Mouse (Mus musculus) limb, embryonic 14.5 days (tissue): ENCODE measurements around the gene Olfr194. TPM values are rescaled to one million over a fixed set of nuclear protein-coding genes. Genes with fewer than 3 reads are reported as not detected.
"Not testable (repeated sequence)": the region's sequence is repeated elsewhere in the genome, so short reads cannot be mapped to it uniquely, and the experiment has no call there.

Experiments
- ATAC-seq: fragments of 200-750 bp; cut with Nextera tagmentation; 2 replicates; pipeline ENCODE4 v1.8.0; 2017; ENCODE audit warnings: low read depth, moderate number of reproducible peaks, moderate TSS enrichment; ENCODE audit not compliant: low FRiP score
- DNase-seq: peaks from one replicate; pipeline ENCODE4 v3.0.0-alpha.2; 2015; ENCODE audit warnings: low spot score
- H3K27ac ChIP-seq: fragments of 300-500 bp; sonication (generic); replicated peaks from 2 replicates; pipeline ENCODE4 v1.5.1; 2014; ENCODE audit warnings: low read depth, mild to moderate bottlenecking, low read length, moderate library complexity, mixed read lengths
- H3K27me3 ChIP-seq: fragments of 300-500 bp; sonication (generic); 2 replicates; pipeline ENCODE4 v1.6.1; 2014; ENCODE audit warnings: low read length, mixed read lengths; ENCODE audit not compliant: control insufficient read depth, insufficient read depth
- H3K36me3 ChIP-seq: fragments of 300-500 bp; sonication (generic); 2 replicates; pipeline ENCODE4 v1.6.1; 2014; ENCODE audit warnings: mild to moderate bottlenecking, low read length, moderate library complexity, mixed read lengths; ENCODE audit not compliant: control insufficient read depth, insufficient read depth
- H3K4me1 ChIP-seq: fragments of 300-500 bp; sonication (generic); 2 replicates; pipeline ENCODE4 v1.6.1; 2014; ENCODE audit warnings: antibody characterized with exemption, low read length, mixed read lengths; ENCODE audit not compliant: control insufficient read depth, insufficient read depth
- H3K4me2 ChIP-seq: fragments of 300-500 bp; sonication (generic); replicated peaks from 2 replicates; pipeline ENCODE4 v1.6.1; 2014; ENCODE audit warnings: low read depth, mild to moderate bottlenecking, low read length, moderate library complexity; ENCODE audit not compliant: severe bottlenecking
- H3K4me3 ChIP-seq: fragments of 300-500 bp; sonication (generic); replicated peaks from 2 replicates; pipeline ENCODE4 v1.5.1; 2014; ENCODE audit warnings: low read length
- H3K9ac ChIP-seq: fragments of 300-500 bp; sonication (generic); 2 replicates; pipeline ENCODE4 v1.6.1; 2014; ENCODE audit warnings: mild to moderate bottlenecking, low read depth, low read length, moderate library complexity; ENCODE audit not compliant: severe bottlenecking
- H3K9me3 ChIP-seq: fragments of 300-500 bp; sonication (generic); 2 replicates; pipeline ENCODE4 v1.6.1; 2016; ENCODE audit warnings: low read length; ENCODE audit not compliant: control insufficient read depth
- POLR2A ChIP-seq: fragments of 200-500 bp; IDR thresholded peaks from 2 replicates; pipeline ENCODE4 v1.8.0; 2012; ENCODE audit warnings: inconsistent platforms, mild to moderate bottlenecking, moderate library complexity, borderline replicate concordance; ENCODE audit not compliant: insufficient read depth, insufficient read length; ENCODE audit errors: extremely low read depth
- WGBS: fragments of 180-500 bp; shearing (Covaris S2); extraction: QIAGEN DNeasy Blood & Tissue Kit; methylation state at CpG from one replicate; pipeline ENCODE4 v1.1.7; 2014; 5-methylcytosine and 5-hydroxymethylcytosine counted together
- polyA plus RNA-seq, 2 experiments: library from polyadenylated mRNA; depleted of rRNA in 1 of 2; stranded (reverse) in 1 of 2; unstranded in 1 of 2; fragments of >200 nt; fragmentation: Nextera tagmentation in 1 of 2; extraction: Ambion mirVana in 1 of 2; gene quantifications; 2 replicates each; pipeline versions ENCODE4 v1.2.1 to v1.2.3; 2012 to 2014

The Olfr194 gene
- polyA plus RNA-seq, 2 experiments: not detected

- DNase-seq (no peak), ATAC-seq (no peak)
- Histone ChIP-seq H3K4me2 (no peak within 1 kb of the TSS), H3K27ac (no peak within 1 kb of the TSS), H3K4me3 (no peak within 1 kb of the TSS), H3K9ac (no peak within 1 kb of the TSS), H3K4me1 (no peaks in the 10 kb centered on the region), H3K9me3 (no peaks in the 10 kb centered on the region), H3K36me3 (no peaks in the 10 kb centered on the region), H3K27me3 (no peaks in the 10 kb centered on the region)
- TF ChIP-seq POLR2A: no peak
- WGBS: 82% methylated on average over 1 of the region's 1 CpGs
Measured at GRCm38 (mm10) chr16:59111781-59112180, 9.1 kb downstream of the Olfr194 start, which contains the start of gene Olfr193. TSS of gene Olfr193 (minus strand) at chr16:59111881.

GRCm38 (mm10) chr16:59108522-59108921, 12.3 kb downstream of the Olfr194 start:
- not testable (repeated sequence) for H3K4me3 ChIP-seq, H3K27ac ChIP-seq, H3K27me3 ChIP-seq, H3K9me3 ChIP-seq, DNase-seq, ATAC-seq, H3K4me2 ChIP-seq, H3K36me3 ChIP-seq, H3K4me1 ChIP-seq, H3K9ac ChIP-seq
- 66% methylated on average over 5 of the region's 5 CpGs for WGBS

- no peak overlapping the region for H3K27ac ChIP-seq
- H3K27me3 ChIP-seq: no peaks in the 10 kb centered on the region
- no peaks in the 10 kb centered on the region for H3K4me1 ChIP-seq
- DNase-seq (no peak), ATAC-seq (no peak)
- 87% methylated on average over 2 of the region's 2 CpGs for WGBS
- H3K4me3 ChIP-seq: no peak overlapping the region
- TF ChIP-seq POLR2A: no peak
- no peaks in the 10 kb centered on the region for H3K36me3 ChIP-seq
- no peak overlapping the region for H3K9ac ChIP-seq
- H3K9me3 ChIP-seq: no peaks in the 10 kb centered on the region
- H3K4me2 ChIP-seq: no peak overlapping the region
Measured at GRCm38 (mm10) chr16:59105312-59105711, 15.6 kb downstream of the Olfr194 start.

- WGBS: 64% methylated on average over 1 of the region's 1 CpGs
Measured at GRCm38 (mm10) chr16:59089722-59090121, 31.1 kb downstream of the Olfr194 start, which contains the start of gene Olfr191. TSS of gene Olfr191 (minus strand) at chr16:59089822.

GRCm38 (mm10) chr16:59081113-59081512, 39.8 kb downstream of the Olfr194 start:
- not testable (repeated sequence) for H3K9ac ChIP-seq, ATAC-seq, H3K4me2 ChIP-seq, H3K27me3 ChIP-seq, DNase-seq, H3K4me3 ChIP-seq, H3K4me1 ChIP-seq, H3K36me3 ChIP-seq, H3K27ac ChIP-seq, H3K9me3 ChIP-seq
- 88% methylated on average over 2 of the region's 2 CpGs for WGBS

More at GRCm38 (mm10) chr16:59089722-59090121, 31.1 kb downstream of the Olfr194 start, which contains the start of gene Olfr191:
- not testable (repeated sequence) for DNase-seq, H3K4me2 ChIP-seq, ATAC-seq, H3K4me1 ChIP-seq, H3K9me3 ChIP-seq, H3K27ac ChIP-seq, H3K36me3 ChIP-seq, H3K4me3 ChIP-seq, H3K27me3 ChIP-seq, H3K9ac ChIP-seq

- Histone ChIP-seq H3K36me3 (no peaks in the 10 kb centered on the region), H3K27me3 (no peaks in the 10 kb centered on the region), H3K27ac (no peak within 1 kb of the TSS), H3K9me3 (no peaks in the 10 kb centered on the region), H3K4me3 (no peak within 1 kb of the TSS), H3K9ac (no peak within 1 kb of the TSS), H3K4me2 (no peak within 1 kb of the TSS), H3K4me1 (no peaks in the 10 kb centered on the region)
- DNase-seq (no peak), ATAC-seq (no peak)
- 83% methylated on average over 5 of the region's 5 CpGs for WGBS
- no peak for TF ChIP-seq POLR2A
Measured at GRCm38 (mm10) chr16:59077905-59078304, 43.0 kb downstream of the Olfr194 start, which contains the start of gene Olfr190. TSS of gene Olfr190 (minus strand) at chr16:59078005.
